ENCODE assay signal across 7 mouse cellular contexts in the genomic region with DNA sequence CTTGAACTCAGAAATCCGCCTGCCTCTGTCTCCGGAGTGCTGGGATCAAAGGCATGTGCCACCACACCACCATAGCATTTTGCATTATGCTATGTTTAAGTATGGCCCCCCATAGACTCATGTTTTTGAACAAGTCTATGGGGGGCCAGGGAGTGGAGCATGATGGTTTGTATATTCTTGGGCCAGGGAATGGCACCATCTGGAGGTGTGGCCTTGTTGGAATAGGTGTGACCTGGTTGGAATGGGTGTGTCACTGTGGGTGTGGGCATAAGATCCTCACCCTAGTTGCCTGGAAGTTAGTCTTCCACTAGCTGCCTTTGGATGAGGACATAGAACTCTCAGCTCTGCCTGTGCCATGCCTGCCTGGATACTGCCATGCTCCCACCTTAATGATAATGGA. TPM values are rescaled to one million over a fixed set of nuclear protein-coding genes. Genes with fewer than 3 reads are reported as not detected.
A peak's percentile ranks its signal among the peaks of the same experiment; 100 is the strongest.
DNase-seq lines count a peak whose midpoint lies in the region; ATAC-seq and TF ChIP-seq lines count a peak whose summit lies in the region.
"Not testable (repeated sequence)": the region's sequence is repeated elsewhere in the genome, so short reads cannot be mapped to it uniquely, and the experiment has no call there.

TSS of gene Sod2 (plus strand) at position 301 of the 400 bp plus-strand sequence.

- not testable (repeated sequence) for H3K36me3 ChIP-seq in forebrain, embryonic 12.5 days (replicated peaks); hindbrain, embryonic 15.5 days; midbrain, postnatal 0 days (ENCODE audit: insufficient read depth, low read length)
- peaks cover 11% of the 10 kb centered on the region; the same call in 1 of the 2 replicates for H3K36me3 ChIP-seq in liver, embryonic 15.5 days (replicated peaks)

- ATAC-seq in forebrain, embryonic 12.5 days (ENCODE audit: low FRiP score); hindbrain, embryonic 15.5 days (ENCODE audit: low FRiP score, low read depth); liver, embryonic 15.5 days (ENCODE audit: insufficient read depth); midbrain, postnatal 0 days (ENCODE audit: low FRiP score): not testable (repeated sequence)

- peak within 1 kb of the TSS; percentile 81 for H3K4me2 ChIP-seq in forebrain, embryonic 12.5 days
- peak within 1 kb of the TSS; percentile 91 for H3K4me2 ChIP-seq in hindbrain, embryonic 15.5 days
- H3K4me2 ChIP-seq in liver, embryonic 15.5 days = peak within 1 kb of the TSS; percentile 93
- H3K4me2 ChIP-seq in midbrain, postnatal 0 days (ENCODE audit: low read depth, low read length, poor library complexity, severe bottlenecking) = peak within 1 kb of the TSS; percentile 69

- peak within 1 kb of the TSS; percentile 77 for H3K9ac ChIP-seq in forebrain, embryonic 12.5 days
- H3K9ac ChIP-seq in hindbrain, embryonic 15.5 days = peak within 1 kb of the TSS; percentile 80
- 0 out of 2 replicates have a peak within 1 kb of the TSS, but pooled peaks have one; percentile 6 for H3K9ac ChIP-seq in liver, embryonic 15.5 days
- peak within 1 kb of the TSS; percentile 82 for H3K9ac ChIP-seq in midbrain, postnatal 0 days (replicated peaks; ENCODE audit: low read length, poor library complexity, severe bottlenecking)

- H3K27me3 ChIP-seq in forebrain, embryonic 12.5 days; hindbrain, embryonic 15.5 days; liver, embryonic 15.5 days; midbrain, postnatal 0 days (ENCODE audit: insufficient read depth, low read length): not testable (repeated sequence)

- DNase-seq in adrenal gland, postnatal 25 days; heart, adult 8-10 months (ENCODE audit: low spot score); layer of hippocampus, postnatal 36 days; midbrain, postnatal 0 days (ENCODE audit: low spot score): not testable (repeated sequence)

- not testable (repeated sequence) for H3K4me1 ChIP-seq in forebrain, embryonic 12.5 days; midbrain, postnatal 0 days (ENCODE audit: insufficient read depth, low read length)
- H3K4me1 ChIP-seq in hindbrain, embryonic 15.5 days (replicated peaks) = peaks cover 18% of the 10 kb centered on the region
- H3K4me1 ChIP-seq in liver, embryonic 15.5 days (replicated peaks) = peaks cover 30% of the 10 kb centered on the region

- TF ChIP-seq CTCF in midbrain, postnatal 0 days (IDR thresholded peaks at IDR 0.05) = not testable (repeated sequence)

- H3K27ac ChIP-seq in forebrain, embryonic 12.5 days = peak within 1 kb of the TSS; percentile 89; the same call in 1 of the 2 replicates
- peak within 1 kb of the TSS; percentile 90 for H3K27ac ChIP-seq in hindbrain, embryonic 15.5 days (replicated peaks)
- H3K27ac ChIP-seq in liver, embryonic 15.5 days (replicated peaks) = peak within 1 kb of the TSS; percentile 94
- peak within 1 kb of the TSS; percentile 85 for H3K27ac ChIP-seq in midbrain, postnatal 0 days (ENCODE audit: low read depth, low read length)

- not testable (repeated sequence) for H3K9me3 ChIP-seq in forebrain, embryonic 12.5 days; hindbrain, embryonic 15.5 days; liver, embryonic 15.5 days (replicated peaks); midbrain, postnatal 0 days (ENCODE audit: low read length)

- H3K4me3 ChIP-seq in forebrain, embryonic 12.5 days (replicated peaks) = peak within 1 kb of the TSS; percentile 86
- peak within 1 kb of the TSS; percentile 77 for H3K4me3 ChIP-seq in hindbrain, embryonic 15.5 days
- peak within 1 kb of the TSS; percentile 88 for H3K4me3 ChIP-seq in liver, embryonic 15.5 days (replicated peaks)
- H3K4me3 ChIP-seq in midbrain, postnatal 0 days (ENCODE audit: low read depth, low read length) = peak within 1 kb of the TSS; percentile 89

- WGBS in forebrain, embryonic 12.5 days = 83% methylated on average over 2 of the region's 2 CpGs
- 93% methylated on average over 2 of the region's 2 CpGs for WGBS in hindbrain, embryonic 15.5 days
- WGBS in liver, embryonic 15.5 days (ENCODE audit: insufficient replicate concordance) = 92% methylated on average over 2 of the region's 2 CpGs
- WGBS in midbrain, postnatal 0 days = 95% methylated on average over 2 of the region's 2 CpGs

RNA-seq across cellular contexts. Expression of gene Sod2, which starts in this region (rescaled TPM):
- total RNA-seq in adrenal gland, postnatal 25 days (2021) = 333 and 383 TPM in 2 replicates
- 105 and 109 TPM in 2 replicates for polyA plus RNA-seq in forebrain, embryonic 12.5 days (2016; fragmentation: Nextera tagmentation; extraction: Ambion mirVana)
- total RNA-seq in heart, adult 8-10 months (2022) = 1,000 to 10,000 TPM; 1,030 to 1,116 (median 1,059) TPM
- polyA plus RNA-seq in hindbrain, embryonic 15.5 days (2015; fragmentation: Nextera tagmentation; extraction: Ambion mirVana) = 134 and 143 TPM in 2 replicates
- 100 to 1,000 TPM; 255 to 264 TPM for total RNA-seq in layer of hippocampus, postnatal 36 days (2021)
- polyA plus RNA-seq in liver, embryonic 15.5 days (2015; fragmentation: Nextera tagmentation; extraction: Ambion mirVana) = 113 and 120 TPM in 2 replicates
- 160 and 177 TPM in 2 replicates for total RNA-seq in midbrain, postnatal 0 days (2014; rRNA removed)
- polyA plus RNA-seq in midbrain, postnatal 0 days (2015; fragmentation: Nextera tagmentation; extraction: Ambion mirVana) = 121 and 128 TPM in 2 replicates

Comparison
In these comparisons a context has a peak if more than half of its experiments do, and no peak if none do; other contexts are left out.
1. H3K9ac ChIP-seq: peak in every context shown above with its lines; median percentile 82 in midbrain, postnatal 0 days; 80 in hindbrain, embryonic 15.5 days; 77 in forebrain, embryonic 12.5 days; 6 in liver, embryonic 15.5 days.